Mouse (Mus musculus): Measurements from ENCODE around the gene Tcf7l2.

Gene Tcf7l2

DNA sequence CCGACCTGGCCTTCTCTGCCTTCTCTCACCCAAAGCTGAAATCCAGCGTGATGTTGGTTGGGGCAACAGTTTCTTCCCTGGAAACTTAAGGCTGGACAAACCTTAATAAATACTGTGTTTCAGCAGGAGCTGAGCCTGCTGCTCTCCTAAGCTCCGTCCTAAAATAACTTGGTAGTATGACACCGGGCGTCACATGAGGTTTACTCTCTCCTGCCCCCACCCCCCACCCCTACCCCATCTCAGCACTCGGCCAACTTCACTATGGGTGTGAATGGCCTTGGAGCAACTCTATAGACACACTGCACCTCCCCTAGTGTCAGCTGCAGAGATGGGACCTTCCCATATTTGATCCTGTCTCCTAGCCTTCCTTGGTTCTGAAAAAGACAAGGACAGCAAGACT, 15.8 kb downstream of the Tcf7l2 start:
- DNase-seq (ENCODE audit: low spot score in 2 of 2): no peak

- no peak for DNase-seq (ENCODE audit: low spot score in 2 of 2)
Observed at GRCm38 (mm10) chr19:55758158-55758557, 16.5 kb downstream of the Tcf7l2 start.

- DNase-seq (ENCODE audit: low spot score in 2 of 2): no peak
Observed at GRCm38 (mm10) chr19:55759006-55759405, 17.4 kb downstream of the Tcf7l2 start.

DNA sequence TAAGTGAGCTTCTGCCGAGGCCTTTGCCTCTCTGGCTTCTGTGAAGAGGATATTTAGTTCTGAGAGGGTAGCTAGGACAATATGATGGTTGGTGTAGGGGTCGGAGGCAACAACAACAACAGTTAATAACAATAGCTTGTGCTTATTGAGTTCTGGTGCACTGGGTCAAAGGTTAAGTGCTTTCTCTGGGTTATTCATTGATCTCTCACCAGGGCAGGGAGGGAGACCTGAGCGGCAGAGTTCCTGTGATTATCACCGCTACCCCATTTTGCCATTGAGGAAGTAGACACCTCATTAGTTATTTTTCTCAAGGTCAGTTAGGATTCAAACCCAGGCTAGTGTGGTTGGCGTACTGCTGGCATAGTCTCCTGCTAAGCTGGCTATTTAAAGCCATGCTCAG, 19.5 kb downstream of the Tcf7l2 start:
- no peak for DNase-seq (ENCODE audit: low spot score in 2 of 2)

GRCm38 (mm10) chr19:55762187-55762586, 20.6 kb downstream of the Tcf7l2 start:
- no peak for DNase-seq (ENCODE audit: low spot score in 2 of 2)

GRCm38 (mm10) chr19:55765814-55766213, 24.2 kb downstream of the Tcf7l2 start:
- no peak for DNase-seq (ENCODE audit: low spot score in 2 of 2)

GRCm38 (mm10) chr19:55767104-55767503, 25.5 kb downstream of the Tcf7l2 start:
- no peak for DNase-seq (ENCODE audit: low spot score in 2 of 2)

DNA sequence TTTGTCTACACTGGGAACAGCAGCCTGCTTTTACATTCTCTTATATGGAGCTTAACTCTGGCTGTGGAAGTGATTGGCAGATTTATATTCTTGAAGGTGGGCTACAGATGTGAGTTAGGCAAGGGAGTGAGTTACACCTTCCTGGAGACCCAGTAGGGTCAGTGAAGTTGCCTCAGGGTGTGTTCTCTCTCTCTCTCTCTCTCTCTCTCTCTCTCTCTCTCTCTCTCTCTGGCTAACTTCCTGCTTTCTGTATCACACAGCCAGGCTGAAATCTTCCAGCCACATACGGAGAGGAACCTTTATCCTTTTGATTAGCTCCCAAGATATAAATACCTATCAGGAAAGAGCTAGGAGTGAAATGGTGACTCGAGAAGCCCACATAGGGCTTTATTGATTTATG, 26.0 kb downstream of the Tcf7l2 start:
- DNase-seq (ENCODE audit: low spot score in 2 of 2): no peak

GRCm38 (mm10) chr19:55768246-55768645, 26.6 kb downstream of the Tcf7l2 start:
- no peak for DNase-seq (ENCODE audit: low spot score in 2 of 2)

- no peak for DNase-seq (ENCODE audit: low spot score in 2 of 2)
Observed at GRCm38 (mm10) chr19:55768889-55769288, 27.3 kb downstream of the Tcf7l2 start.

GRCm38 (mm10) chr19:55774334-55774733, 32.7 kb downstream of the Tcf7l2 start:
- DNase-seq (ENCODE audit: low spot score in 2 of 2): peak in 1 of 2 experiments; percentile 9

GRCm38 (mm10) chr19:55774824-55775223, 33.2 kb downstream of the Tcf7l2 start:
- no peak for DNase-seq (ENCODE audit: low spot score in 2 of 2)

- DNase-seq (ENCODE audit: low spot score in 2 of 2): no peak
Observed at GRCm38 (mm10) chr19:55779871-55780270, 38.3 kb downstream of the Tcf7l2 start.

- DNase-seq (ENCODE audit: low spot score in 2 of 2): no peak
Observed at GRCm38 (mm10) chr19:55781087-55781486, 39.5 kb downstream of the Tcf7l2 start.

- DNase-seq (ENCODE audit: low spot score in 2 of 2): no peak
Observed at GRCm38 (mm10) chr19:55781681-55782080, 40.1 kb downstream of the Tcf7l2 start.

DNA sequence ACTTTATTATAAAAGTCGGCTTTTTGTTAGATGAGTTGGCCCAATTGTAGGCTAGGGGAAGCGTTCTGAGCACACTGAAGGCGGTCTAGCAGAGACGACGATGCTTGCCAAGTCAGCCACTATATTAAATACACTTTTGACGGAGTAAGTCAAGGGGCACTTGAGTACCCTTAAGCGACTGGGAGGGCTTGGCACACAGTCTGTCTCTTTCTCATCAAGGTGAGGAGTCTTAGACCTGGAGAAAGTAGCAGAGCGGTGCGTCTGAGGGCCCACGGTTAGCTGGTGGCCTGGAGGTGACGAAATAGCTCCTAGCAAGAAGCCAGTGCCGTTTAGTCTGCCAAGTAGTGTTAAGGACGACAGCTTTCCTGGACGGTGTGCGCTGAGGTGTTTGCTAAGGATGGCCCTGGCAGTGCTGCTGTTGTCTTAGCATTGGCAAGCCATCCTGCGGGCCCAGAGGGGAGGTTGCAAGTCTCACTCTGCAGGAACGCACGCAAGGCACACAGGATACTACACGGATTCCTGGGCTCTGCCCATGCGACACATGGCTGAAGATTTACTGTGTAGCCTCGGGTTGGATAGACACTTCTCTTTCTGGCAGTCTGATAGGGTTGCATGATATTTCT, 43.3 kb downstream of the Tcf7l2 start:
- no peak for DNase-seq (ENCODE audit: low spot score in 2 of 2)

DNA sequence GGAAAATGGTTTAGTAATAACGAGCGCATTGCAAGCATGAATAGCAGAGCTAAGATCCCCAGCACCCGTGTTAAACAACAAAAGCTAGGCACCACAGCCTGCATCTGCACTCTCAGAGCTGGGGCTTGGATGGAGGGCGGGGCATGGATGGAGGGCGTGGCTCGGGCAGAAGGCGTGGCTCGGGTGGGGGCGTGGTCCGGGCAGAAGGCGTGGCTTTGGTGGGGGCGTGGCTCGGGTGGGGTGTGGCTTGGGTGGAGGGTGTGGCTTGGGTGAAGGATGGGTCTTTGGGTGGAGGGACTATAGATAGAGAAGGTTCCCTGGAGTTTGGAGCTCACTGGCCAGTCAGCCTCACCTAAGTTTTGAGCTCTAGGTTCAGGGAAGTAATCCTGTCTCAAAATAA, 45.8 kb downstream of the Tcf7l2 start:
- no peak for DNase-seq (ENCODE audit: low spot score in 2 of 2)

DNA sequence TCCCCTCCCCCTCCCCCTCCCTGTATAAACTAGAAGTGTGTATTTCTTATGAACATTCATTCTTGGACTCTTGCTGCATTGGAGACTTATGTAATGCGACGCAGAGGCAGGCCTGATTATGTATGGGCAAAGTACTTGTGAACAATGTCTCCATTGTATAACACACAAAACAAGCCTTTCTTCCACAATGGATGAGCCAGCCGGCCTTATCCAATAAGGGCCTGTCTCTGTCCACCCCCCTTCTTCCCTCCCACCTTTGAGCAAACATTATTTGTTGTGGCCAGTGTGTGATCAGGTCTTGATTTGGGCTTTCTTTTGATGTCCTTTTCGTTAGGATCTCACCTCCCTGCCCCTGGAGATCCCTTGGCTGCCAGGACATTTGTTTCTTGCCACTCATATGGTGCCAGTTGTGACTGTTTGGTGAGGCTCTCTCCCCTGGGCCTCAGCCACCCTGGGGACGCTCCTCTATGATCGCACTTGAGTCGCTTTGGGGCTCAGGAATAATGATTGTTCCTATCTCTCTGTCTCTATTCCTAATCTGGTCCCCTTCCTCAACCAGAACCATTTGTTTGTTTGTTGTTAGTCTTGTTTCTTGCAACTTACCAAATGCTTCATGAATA, 46.8 kb downstream of the Tcf7l2 start:
- no peak for DNase-seq (ENCODE audit: low spot score in 2 of 2)

DNA sequence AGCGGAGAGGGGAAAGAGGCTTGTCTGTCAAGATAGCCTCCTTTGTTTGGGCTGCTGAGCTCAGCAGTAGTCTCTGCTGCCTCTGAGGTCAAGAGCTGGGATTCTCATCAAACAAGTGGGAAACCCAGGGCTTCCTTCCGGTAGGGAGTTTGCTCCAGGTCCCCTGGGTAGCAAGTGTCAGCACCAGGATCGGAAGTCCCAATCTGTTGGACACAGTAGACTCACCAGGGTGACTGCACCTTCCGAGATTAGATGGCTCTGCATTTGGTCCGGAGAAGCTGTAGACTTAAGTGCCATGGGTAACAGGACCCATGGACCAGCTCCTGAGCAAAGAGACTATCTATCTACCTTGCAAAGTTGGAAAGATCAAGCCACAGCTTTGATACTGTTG, 47.3 kb downstream of the Tcf7l2 start:
- no peak for DNase-seq (ENCODE audit: low spot score in 2 of 2)

GRCm38 (mm10) chr19:55789838-55790237, 48.2 kb downstream of the Tcf7l2 start:
- no peak for DNase-seq (ENCODE audit: low spot score in 2 of 2)

DNA sequence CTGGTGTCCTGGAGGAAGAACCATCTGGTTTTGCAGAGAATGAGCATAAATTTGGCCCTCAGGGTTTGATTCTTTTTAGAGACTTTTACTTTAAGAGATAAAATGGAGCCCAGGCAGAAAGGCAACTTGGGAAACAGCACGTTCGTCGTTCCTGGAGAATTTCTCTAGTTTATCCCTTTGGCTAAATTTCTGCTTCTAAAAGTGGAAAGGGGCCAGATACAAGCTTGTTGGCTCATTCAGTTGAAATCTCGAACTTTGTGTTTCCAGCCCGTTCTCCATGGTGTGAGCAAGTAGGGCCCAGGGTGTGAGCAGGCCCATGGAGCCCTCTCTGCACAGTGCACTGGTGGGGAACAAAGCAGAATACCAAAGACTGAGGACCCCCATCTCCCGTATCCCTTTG, 49.7 kb downstream of the Tcf7l2 start:
- DNase-seq (ENCODE audit: low spot score in 2 of 2): no peak

DNA sequence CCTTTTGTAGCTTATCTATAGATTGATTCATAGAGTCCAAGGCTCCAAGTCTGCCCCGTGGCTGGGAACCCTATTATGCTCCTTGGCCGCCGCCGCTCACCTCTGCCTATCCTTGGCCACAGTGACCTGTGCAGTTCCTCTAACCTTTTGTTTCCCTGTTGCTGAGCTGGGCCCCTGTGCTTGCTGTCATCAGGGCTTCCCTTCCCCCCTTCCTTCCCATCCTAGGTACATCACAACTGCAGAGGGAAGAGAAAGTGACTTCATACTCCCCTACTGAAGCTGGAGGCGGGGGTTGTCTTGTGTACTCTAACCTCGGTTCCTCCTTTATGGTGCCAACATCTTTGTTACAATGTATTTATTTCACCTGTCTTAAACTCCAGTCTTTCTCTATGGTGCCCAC, 50.3 kb downstream of the Tcf7l2 start:
- DNase-seq (ENCODE audit: low spot score in 2 of 2): no peak

DNA sequence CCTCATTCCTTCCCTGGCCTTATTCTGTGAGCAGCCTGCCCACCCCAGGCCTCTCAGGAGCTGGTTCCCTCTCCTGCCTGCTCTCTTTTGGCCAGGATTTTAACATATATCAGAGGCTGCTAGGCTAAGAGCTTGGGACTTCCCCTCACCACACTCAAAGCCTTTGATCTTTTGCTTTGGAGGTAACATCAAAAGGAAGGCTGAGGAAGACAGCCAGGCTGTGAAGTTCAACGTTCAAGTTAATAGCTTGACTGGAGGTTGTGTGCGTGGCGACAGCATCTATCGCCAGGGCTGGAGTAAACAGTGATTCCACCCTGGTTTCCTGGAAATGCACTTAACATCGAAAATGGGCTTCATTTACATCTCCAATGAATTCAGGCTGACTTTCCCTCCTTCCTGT, 51.0 kb downstream of the Tcf7l2 start:
- no peak for DNase-seq (ENCODE audit: low spot score in 2 of 2)

DNA sequence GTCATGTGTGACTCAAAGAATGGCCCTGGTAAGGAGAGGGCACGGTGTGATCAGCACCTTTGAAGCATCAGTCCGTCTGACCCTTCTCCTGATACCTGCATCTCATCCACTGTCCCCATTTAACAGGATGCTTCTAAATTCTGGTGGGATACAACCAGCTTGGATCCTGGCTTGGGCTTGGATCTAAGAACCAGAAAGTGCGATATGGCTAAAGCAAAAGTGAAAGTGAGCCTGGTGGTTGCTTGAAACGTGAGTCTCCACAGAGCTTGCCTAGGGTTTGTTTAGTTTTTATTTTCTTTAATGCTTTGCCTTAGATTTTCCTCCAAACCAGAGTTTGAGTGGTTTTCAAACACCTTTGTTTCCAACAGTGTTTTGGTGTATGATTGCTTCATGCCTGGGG, 51.4 kb downstream of the Tcf7l2 start:
- DNase-seq (ENCODE audit: low spot score in 2 of 2): no peak

Data from frontal cortex, postnatal 36 days (tissue).